7 mouse cellular contexts compared by ENCODE assay signal in genomic region chr19:53588968-53589367, GRCm38 (mm10). TPM values are rescaled to one million over a fixed set of nuclear protein-coding genes. Genes with fewer than 3 reads are reported as not detected.
DNase-seq lines count a peak whose midpoint lies in the region; ATAC-seq and TF ChIP-seq lines count a peak whose summit lies in the region.
"Not testable (repeated sequence)": the region's sequence is repeated elsewhere in the genome, so short reads cannot be mapped to it uniquely, and the experiment has no call there.

Nutf2-ps1 (minus strand) TSS chr19:53589068.

- H3K4me3 ChIP-seq in bone marrow, adult 2 months (replicated peaks; ENCODE audit: control insufficient read depth, low read depth, low read length); forebrain, embryonic 14.5 days (ENCODE audit: low read depth, low read length); heart, embryonic 11.5 days (ENCODE audit: low read depth, low read length); hindbrain, postnatal 0 days (ENCODE audit: low read length); left cerebral cortex, adult 2 months; liver, postnatal 0 days (ENCODE audit: low read depth, low read length); neural tube, embryonic 12.5 days: not testable (repeated sequence)

- not testable (repeated sequence) for H3K36me3 ChIP-seq in forebrain, embryonic 14.5 days (ENCODE audit: control insufficient read depth, insufficient read depth, low read length); heart, embryonic 11.5 days (ENCODE audit: control insufficient read depth, insufficient read depth, low read length); hindbrain, postnatal 0 days (ENCODE audit: insufficient read depth, low read length); liver, postnatal 0 days (replicated peaks; ENCODE audit: insufficient read depth, low read length); neural tube, embryonic 12.5 days

- ATAC-seq in forebrain, embryonic 14.5 days; heart, embryonic 11.5 days (replicated peaks; ENCODE audit: insufficient number of reproducible peaks, low FRiP score, low TSS enrichment); hindbrain, postnatal 0 days; liver, postnatal 0 days; neural tube, embryonic 12.5 days (ENCODE audit: low FRiP score, low read depth): not testable (repeated sequence)

- peaks cover 12% of the 10 kb centered on the region; the same call in 1 of the 2 replicates for H3K9me3 ChIP-seq in forebrain, embryonic 14.5 days (replicated peaks; ENCODE audit: control insufficient read depth, low read length)
- not testable (repeated sequence) for H3K9me3 ChIP-seq in heart, embryonic 11.5 days (replicated peaks; ENCODE audit: control insufficient read depth, low read length); hindbrain, postnatal 0 days (ENCODE audit: low read length); liver, postnatal 0 days (ENCODE audit: low read length)
- H3K9me3 ChIP-seq in neural tube, embryonic 12.5 days = peaks cover 25% of the 10 kb centered on the region

- not testable (repeated sequence) for H3K9ac ChIP-seq in forebrain, embryonic 14.5 days (ENCODE audit: low read length); heart, embryonic 11.5 days (ENCODE audit: low read depth, low read length); hindbrain, postnatal 0 days (replicated peaks; ENCODE audit: low read length); liver, postnatal 0 days (replicated peaks); neural tube, embryonic 12.5 days

- not testable (repeated sequence) for TF ChIP-seq CTCF in bone marrow, adult 2 months (IDR thresholded peaks at IDR 0.05; ENCODE audit: control insufficient read depth, insufficient read depth, low read length); hindbrain, postnatal 0 days (IDR thresholded peaks at IDR 0.05; ENCODE audit: low read depth); left cerebral cortex, adult 2 months (IDR thresholded peaks at IDR 0.05); liver, postnatal 0 days (IDR thresholded peaks at IDR 0.05; ENCODE audit: low read depth)

- not testable (repeated sequence) for H3K4me2 ChIP-seq in forebrain, embryonic 14.5 days (ENCODE audit: low read length); heart, embryonic 11.5 days; hindbrain, postnatal 0 days (ENCODE audit: low read depth, low read length); liver, postnatal 0 days (ENCODE audit: low read depth, low read length); neural tube, embryonic 12.5 days (replicated peaks)

- DNase-seq in forebrain, embryonic 14.5 days (ENCODE audit: low spot score); hindbrain, postnatal 0 days (ENCODE audit: low spot score); left cerebral cortex, adult 2 months (ENCODE audit: extremely low spot score in 1 of 2, low spot score in 2 of 2); liver, postnatal 0 days: not testable (repeated sequence)

- not testable (repeated sequence) for H3K27ac ChIP-seq in bone marrow, adult 2 months (ENCODE audit: control insufficient read depth, insufficient read depth, low read depth, low read length, poor library complexity); forebrain, embryonic 14.5 days (ENCODE audit: low read depth, low read length); heart, embryonic 11.5 days (ENCODE audit: low read depth, low read length); hindbrain, postnatal 0 days; left cerebral cortex, adult 2 months; liver, postnatal 0 days (ENCODE audit: low read depth); neural tube, embryonic 12.5 days

- 92% methylated on average over 7 of the region's 7 CpGs for WGBS in bone marrow, adult 2 months
- WGBS in forebrain, embryonic 14.5 days = over 99% methylated on average over 7 of the region's 7 CpGs
- WGBS in heart, embryonic 11.5 days (ENCODE audit: insufficient replicate concordance) = 95% methylated on average over 7 of the region's 7 CpGs
- WGBS in hindbrain, postnatal 0 days = 97% methylated on average over 7 of the region's 7 CpGs
- 90% methylated on average over 7 of the region's 7 CpGs for WGBS in liver, postnatal 0 days (ENCODE audit: insufficient replicate concordance)
- WGBS in neural tube, embryonic 12.5 days = 94% methylated on average over 7 of the region's 7 CpGs

- intact Hi-C loops in left cerebral cortex, adult 2 months (cut with DNase I) = not testable (repeated sequence)

- not testable (repeated sequence) for TF ChIP-seq POLR2A in bone marrow, adult 2 months (IDR thresholded peaks at IDR 0.05; ENCODE audit: borderline replicate concordance, control insufficient read depth, low read depth, low read length)

- TF ChIP-seq EP300 in liver, postnatal 0 days (IDR thresholded peaks at IDR 0.05; ENCODE audit: low read depth) = not testable (repeated sequence)

- not testable (repeated sequence) for H3K4me1 ChIP-seq in bone marrow, adult 2 months (ENCODE audit: control insufficient read depth, insufficient read depth, low read length); forebrain, embryonic 14.5 days (ENCODE audit: control insufficient read depth, insufficient read depth, low read length); heart, embryonic 11.5 days (ENCODE audit: control insufficient read depth, insufficient read depth, low read length); hindbrain, postnatal 0 days (ENCODE audit: insufficient read depth, low read length); liver, postnatal 0 days (ENCODE audit: insufficient read depth); neural tube, embryonic 12.5 days

- H3K27me3 ChIP-seq in forebrain, embryonic 14.5 days (replicated peaks; ENCODE audit: control insufficient read depth, insufficient read depth, low read length); heart, embryonic 11.5 days (ENCODE audit: control insufficient read depth, insufficient read depth, low read length); hindbrain, postnatal 0 days (ENCODE audit: insufficient read depth, low read length); liver, postnatal 0 days (ENCODE audit: insufficient read depth, low read length); neural tube, embryonic 12.5 days (replicated peaks): not testable (repeated sequence)

RNA-seq across cellular contexts. Expression of gene Nutf2-ps1, which starts in this region (rescaled TPM):
- 19.2 and 23.5 TPM in 2 replicates for polyA plus RNA-seq in bone marrow, adult 2 months (2011; ENCODE audit: insufficient read depth, insufficient read length, low replicate concordance, missing spikeins)
- polyA plus RNA-seq in forebrain, embryonic 14.5 days (2014; fragmentation: Nextera tagmentation; extraction: Ambion mirVana) = 276 and 308 TPM in 2 replicates
- 283 and 319 TPM in 2 replicates for polyA plus RNA-seq in heart, embryonic 11.5 days (2014; fragmentation: Nextera tagmentation; extraction: Ambion mirVana)
- total RNA-seq in hindbrain, postnatal 0 days (2014; rRNA removed) = 106 and 109 TPM in 2 replicates
- 177 and 225 TPM in 2 replicates for polyA plus RNA-seq in hindbrain, postnatal 0 days (2015; fragmentation: Nextera tagmentation; extraction: Ambion mirVana)
- total RNA-seq in left cerebral cortex, adult 2 months (2021) = 10 to 100 TPM; 45.3 to 50.5 TPM
- polyA plus RNA-seq in liver, postnatal 0 days (2015; fragmentation: Nextera tagmentation; extraction: Ambion mirVana) = 86.8 and 101 TPM in 2 replicates
- polyA plus RNA-seq in neural tube, embryonic 12.5 days (2016; fragmentation: Nextera tagmentation; extraction: Ambion mirVana) = 351 and 372 TPM in 2 replicates
